Mouse (Mus musculus): ENCODE measurements at regions not wholly inside any gene's neighbourhood (a gene's known extent, or its start where the extent isn't known, plus 50 kb on each side); places are given as distances from the start of the nearest gene placed in this dataset.

DNA sequence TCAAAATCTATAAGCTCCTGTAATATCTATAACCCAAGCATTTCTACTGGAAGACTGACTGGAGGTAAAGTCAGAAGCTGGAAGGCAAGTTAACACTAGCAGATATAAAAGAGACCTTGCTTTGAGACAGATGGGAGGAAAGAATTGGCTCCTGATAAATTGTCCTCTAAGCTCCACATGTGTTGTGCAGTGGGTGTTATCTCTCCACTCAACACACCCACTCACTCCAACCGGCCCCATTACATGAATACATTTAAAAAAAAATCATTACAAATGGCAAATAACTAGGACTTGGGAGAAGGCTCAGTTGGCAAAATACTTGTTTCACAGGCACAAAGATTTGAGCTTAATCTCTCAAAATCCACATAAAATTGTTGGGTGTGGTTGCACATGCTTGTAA lies 304.4 kb downstream of the Btg1 start:
- TF ChIP-seq CTCF (IDR thresholded peaks at IDR 0.05; ENCODE audit: control insufficient read depth, insufficient read depth, insufficient replicate concordance, low read depth, low read length), result no peak
- TF ChIP-seq POLR2A (IDR thresholded peaks at IDR 0.05; ENCODE audit: control insufficient read depth, low read depth, low read length), result no peak
